Comparison of ENCODE assay signal across 8 mouse cellular contexts in the genomic region with DNA sequence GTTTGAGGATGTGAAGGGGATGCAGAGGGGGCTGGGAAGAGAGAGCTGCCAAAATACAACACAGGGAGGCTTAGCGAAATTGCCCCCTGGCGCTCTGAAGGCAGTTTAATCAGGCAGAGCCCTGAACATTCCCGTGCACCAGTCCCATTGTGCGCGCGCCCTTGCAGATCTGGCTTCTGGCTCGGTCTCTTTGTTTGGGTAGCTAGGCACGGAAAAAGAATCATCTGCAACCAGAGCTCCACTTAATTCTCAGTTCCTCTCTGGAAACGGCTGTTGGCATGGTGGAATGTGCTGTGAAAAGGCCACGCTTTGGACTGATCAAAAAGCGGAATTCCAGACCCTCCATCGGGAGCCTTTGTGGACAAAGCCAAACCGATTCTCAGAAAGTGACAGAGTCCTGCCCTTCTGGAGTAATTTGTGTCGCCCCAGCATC. TPM values are rescaled to one million over a fixed set of nuclear protein-coding genes. Genes with fewer than 3 reads are reported as not detected.
DNase-seq lines count a peak whose midpoint lies in the region; ATAC-seq lines count a peak whose summit lies in the region.

No protein-coding gene starts in this region.

- intact Hi-C loops in left cerebral cortex, postnatal 36 days (cut with DNase I), result no loop called here

- no peak overlapping the region for H3K27ac ChIP-seq in heart, embryonic 15.5 days
- H3K27ac ChIP-seq in neural tube, embryonic 12.5 days, result peak overlapping the region; percentile 68

- WGBS in heart, embryonic 15.5 days, result 1% methylated on average over 14 of the region's 14 CpGs
- WGBS in neural tube, embryonic 12.5 days, result under 1% methylated on average over 14 of the region's 14 CpGs

- H3K4me3 ChIP-seq in heart, embryonic 15.5 days, result peak overlapping the region; percentile 45
- H3K4me3 ChIP-seq in neural tube, embryonic 12.5 days, result peak overlapping the region; percentile 23

- H3K4me1 ChIP-seq in heart, embryonic 15.5 days (replicated peaks), result peaks cover 6% of the 10 kb centered on the region
- H3K4me1 ChIP-seq in neural tube, embryonic 12.5 days, result peaks cover 18% of the 10 kb centered on the region

- H3K4me2 ChIP-seq in heart, embryonic 15.5 days, result peak overlapping the region; percentile 69
- H3K4me2 ChIP-seq in neural tube, embryonic 12.5 days (replicated peaks), result peak overlapping the region; percentile 57

- no peaks in the 10 kb centered on the region for H3K36me3 ChIP-seq in heart, embryonic 15.5 days
- H3K36me3 ChIP-seq in neural tube, embryonic 12.5 days, result no peaks in the 10 kb centered on the region

- peak; percentile 27 to 39 for DNase-seq in kidney, postnatal 4 days
- no peak for DNase-seq in kidney, adult 18-20 months
- peak; percentile 61 for DNase-seq in embryo, embryonic 11.5 days (ENCODE audit: low read depth, low spot score)
- peak; percentile 28 to 33 for DNase-seq in left cerebral cortex, postnatal 36 days (ENCODE audit: low spot score in 2 of 2)
- DNase-seq in testis, postnatal 10 days (ENCODE audit: low spot score), result no peak
- no peak for DNase-seq in adrenal gland, adult 18-20 months (ENCODE audit: low spot score in 2 of 2)

- no peaks in the 10 kb centered on the region for H3K9me3 ChIP-seq in heart, embryonic 15.5 days (replicated peaks)
- H3K9me3 ChIP-seq in neural tube, embryonic 12.5 days, result no peaks in the 10 kb centered on the region

- peak overlapping the region; percentile 32 for H3K9ac ChIP-seq in heart, embryonic 15.5 days
- peak overlapping the region; percentile 56 for H3K9ac ChIP-seq in neural tube, embryonic 12.5 days

- ATAC-seq in heart, embryonic 15.5 days (replicated peaks; ENCODE audit: insufficient number of reproducible peaks, insufficient read depth, low FRiP score, low read depth), result no peak
- peak; percentile 96 for ATAC-seq in neural tube, embryonic 12.5 days (ENCODE audit: low FRiP score, low read depth)

- no peaks in the 10 kb centered on the region for H3K27me3 ChIP-seq in heart, embryonic 15.5 days
- no peaks in the 10 kb centered on the region for H3K27me3 ChIP-seq in neural tube, embryonic 12.5 days (replicated peaks)

RNA-seq across cellular contexts. Expression of gene Rad23b, which starts 55.6 kb away (rescaled TPM):
- 54.1 and 64.6 TPM in 2 replicates for polyA plus RNA-seq in heart, embryonic 15.5 days (2015; fragmentation: Nextera tagmentation; extraction: Ambion mirVana)
- 100 to 1,000 TPM; 190 to 197 TPM for total RNA-seq in left cerebral cortex, postnatal 36 days (2021)
- polyA plus RNA-seq in neural tube, embryonic 12.5 days (2016; fragmentation: Nextera tagmentation; extraction: Ambion mirVana), result 114 and 120 TPM in 2 replicates
- total RNA-seq in adrenal gland, adult 18-20 months (2021), result 100 to 1,000 TPM; 128 to 142 TPM

Comparison
In these comparisons a context has a peak if more than half of its experiments do, and no peak if none do; other contexts are left out.
1. DNase-seq: peak in kidney, postnatal 4 days (2 of 2), embryo, embryonic 11.5 days (single experiment) and left cerebral cortex, postnatal 36 days (2 of 2); none in kidney, adult 18-20 months (single experiment), testis, postnatal 10 days (single experiment) and adrenal gland, adult 18-20 months (0 of 2).